Mouse (Mus musculus): ENCODE data around the gene Ndufa4. TPM values are rescaled to one million over a fixed set of nuclear protein-coding genes. Genes with fewer than 3 reads are reported as not detected.

The Ndufa4 gene
- polyA plus RNA-seq (2012; rRNA removed): 1,343 and 1,373 TPM in 2 replicates

GRCm38 (mm10) chr6:11907269-11908032 is at the start of gene Ndufa4, which contains the start of gene Phf14:
Gene Ndufa4, minus strand, starts transcription at chr6:11907497.
Gene Phf14, plus strand, starts transcription at chr6:11907809.
- H3K4me3 ChIP-seq (replicated peaks; ENCODE audit: insufficient read depth, low read depth, low read length): peak within 1 kb of the TSS; percentile 95
- WGBS: under 1% methylated on average over 59 of the region's 59 CpGs
- TF ChIP-seq POLR2A (IDR thresholded peaks at IDR 0.05; ENCODE audit: borderline replicate concordance, insufficient read depth, low read length): peak; percentile 97
- no peak for TF ChIP-seq CTCF (IDR thresholded peaks at IDR 0.05; ENCODE audit: borderline replicate concordance, insufficient read depth, low read depth, low read length)
- H3K4me1 ChIP-seq (ENCODE audit: control insufficient read depth, insufficient read depth, low read length): no peaks in the 10 kb centered on the region
- peak; percentile 94 to 97 for DNase-seq
- no peaks in the 10 kb centered on the region for H3K27me3 ChIP-seq (ENCODE audit: control insufficient read depth, insufficient read depth, low read length)
- peak within 1 kb of the TSS; percentile 95 for H3K27ac ChIP-seq (ENCODE audit: insufficient read depth, low read length)

GRCm38 (mm10) chr6:11948100-11948499 is 40.8 kb upstream of the Ndufa4 start:
- 93% methylated on average over 1 of the region's 1 CpGs for WGBS
- Histone ChIP-seq H3K4me3 (replicated peaks; ENCODE audit: insufficient read depth, low read depth, low read length) (no peak overlapping the region), H3K4me1 (ENCODE audit: control insufficient read depth, insufficient read depth, low read length) (no peaks in the 10 kb centered on the region), H3K27ac (ENCODE audit: insufficient read depth, low read length) (no peak overlapping the region), H3K27me3 (ENCODE audit: control insufficient read depth, insufficient read depth, low read length) (no peaks in the 10 kb centered on the region)
- no peak for DNase-seq
- no peak for TF ChIP-seq POLR2A (IDR thresholded peaks at IDR 0.05; ENCODE audit: borderline replicate concordance, insufficient read depth, low read length)
- no peak for TF ChIP-seq CTCF (IDR thresholded peaks at IDR 0.05; ENCODE audit: borderline replicate concordance, insufficient read depth, low read depth, low read length)

- peaks cover 7% of the 10 kb centered on the region; the same call in 1 of the 2 replicates for H3K4me1 ChIP-seq (ENCODE audit: control insufficient read depth, insufficient read depth, low read length)
- 69% methylated on average over 4 of the region's 4 CpGs for WGBS
- H3K27me3 ChIP-seq (ENCODE audit: control insufficient read depth, insufficient read depth, low read length): no peaks in the 10 kb centered on the region
- no peak overlapping the region for H3K4me3 ChIP-seq (replicated peaks; ENCODE audit: insufficient read depth, low read depth, low read length)
- H3K27ac ChIP-seq (ENCODE audit: insufficient read depth, low read length): no peak overlapping the region
- peak in 1 of 2 experiments; percentile 23 for DNase-seq
- TF ChIP-seq POLR2A (IDR thresholded peaks at IDR 0.05; ENCODE audit: borderline replicate concordance, insufficient read depth, low read length) (no peak), CTCF (IDR thresholded peaks at IDR 0.05; ENCODE audit: borderline replicate concordance, insufficient read depth, low read depth, low read length) (no peak)
Measured at GRCm38 (mm10) chr6:11942089-11942488, 34.8 kb upstream of the Ndufa4 start.

GRCm38 (mm10) chr6:11940895-11941294 is 33.6 kb upstream of the Ndufa4 start:
- DNase-seq: no peak

GRCm38 (mm10) chr6:11933403-11933802 is 26.1 kb upstream of the Ndufa4 start:
- Histone ChIP-seq H3K4me3 (replicated peaks; ENCODE audit: insufficient read depth, low read depth, low read length) (no peak overlapping the region), H3K4me1 (ENCODE audit: control insufficient read depth, insufficient read depth, low read length) (no peaks in the 10 kb centered on the region; the same call in 1 of the 2 replicates), H3K27ac (ENCODE audit: insufficient read depth, low read length) (no peak overlapping the region), H3K27me3 (ENCODE audit: control insufficient read depth, insufficient read depth, low read length) (no peaks in the 10 kb centered on the region)
- TF ChIP-seq POLR2A (IDR thresholded peaks at IDR 0.05; ENCODE audit: borderline replicate concordance, insufficient read depth, low read length) (no peak), CTCF (IDR thresholded peaks at IDR 0.05; ENCODE audit: borderline replicate concordance, insufficient read depth, low read depth, low read length) (no peak)
- WGBS: 70% methylated on average over 7 of the region's 7 CpGs
- DNase-seq: no peak

More at GRCm38 (mm10) chr6:11940895-11941294, 33.6 kb upstream of the Ndufa4 start:
- TF ChIP-seq CTCF (IDR thresholded peaks at IDR 0.05; ENCODE audit: borderline replicate concordance, insufficient read depth, low read depth, low read length): no peak
- no peak for TF ChIP-seq POLR2A (IDR thresholded peaks at IDR 0.05; ENCODE audit: borderline replicate concordance, insufficient read depth, low read length)
- H3K4me3 ChIP-seq (replicated peaks; ENCODE audit: insufficient read depth, low read depth, low read length): no peak overlapping the region
- no peaks in the 10 kb centered on the region for H3K27me3 ChIP-seq (ENCODE audit: control insufficient read depth, insufficient read depth, low read length)
- H3K27ac ChIP-seq (ENCODE audit: insufficient read depth, low read length): no peak overlapping the region
- H3K4me1 ChIP-seq (ENCODE audit: control insufficient read depth, insufficient read depth, low read length): peaks cover 7% of the 10 kb centered on the region; the same call in 1 of the 2 replicates

GRCm38 (mm10) chr6:11927485-11927884 is 20.2 kb upstream of the Ndufa4 start:
- peak in 1 of 2 experiments; percentile 26 for DNase-seq
- H3K4me3 ChIP-seq (replicated peaks; ENCODE audit: insufficient read depth, low read depth, low read length): no peak overlapping the region
- H3K27ac ChIP-seq (ENCODE audit: insufficient read depth, low read length): no peak overlapping the region
- peaks cover 2% of the 10 kb centered on the region; the same call in 1 of the 2 replicates for H3K4me1 ChIP-seq (ENCODE audit: control insufficient read depth, insufficient read depth, low read length)
- no peak for TF ChIP-seq POLR2A (IDR thresholded peaks at IDR 0.05; ENCODE audit: borderline replicate concordance, insufficient read depth, low read length)
- TF ChIP-seq CTCF (IDR thresholded peaks at IDR 0.05; ENCODE audit: borderline replicate concordance, insufficient read depth, low read depth, low read length): no peak
- no peaks in the 10 kb centered on the region for H3K27me3 ChIP-seq (ENCODE audit: control insufficient read depth, insufficient read depth, low read length)
- WGBS: 49% methylated on average over 6 of the region's 6 CpGs

- no peaks in the 10 kb centered on the region for H3K27me3 ChIP-seq (ENCODE audit: control insufficient read depth, insufficient read depth, low read length)
- peak; percentile 18 to 55 for DNase-seq
- H3K4me1 ChIP-seq (ENCODE audit: control insufficient read depth, insufficient read depth, low read length): peaks cover 2% of the 10 kb centered on the region; the same call in 1 of the 2 replicates
- H3K27ac ChIP-seq (ENCODE audit: insufficient read depth, low read length): peak overlapping the region; percentile 51; the same call in 1 of the 2 replicates
- under 1% methylated on average over 40 of the region's 40 CpGs for WGBS
- TF ChIP-seq CTCF (IDR thresholded peaks at IDR 0.05; ENCODE audit: borderline replicate concordance, insufficient read depth, low read depth, low read length) (no peak), POLR2A (IDR thresholded peaks at IDR 0.05; ENCODE audit: borderline replicate concordance, insufficient read depth, low read length) (0 out of 2 replicates have a peak, but pooled peaks have one; percentile 3)
- H3K4me3 ChIP-seq (replicated peaks; ENCODE audit: insufficient read depth, low read depth, low read length): peak overlapping the region; percentile 92
Measured at GRCm38 (mm10) chr6:11926082-11926595, 18.8 kb upstream of the Ndufa4 start.
